Mouse (Mus musculus): Measurements from ENCODE around the gene Fer1l4. TPM values are rescaled to one million over a fixed set of nuclear protein-coding genes. Genes with fewer than 3 reads are reported as not detected.

Fer1l4 gene
- total and polyA plus RNA-seq, 2 experiments from 2014 or later: not detected

DNA sequence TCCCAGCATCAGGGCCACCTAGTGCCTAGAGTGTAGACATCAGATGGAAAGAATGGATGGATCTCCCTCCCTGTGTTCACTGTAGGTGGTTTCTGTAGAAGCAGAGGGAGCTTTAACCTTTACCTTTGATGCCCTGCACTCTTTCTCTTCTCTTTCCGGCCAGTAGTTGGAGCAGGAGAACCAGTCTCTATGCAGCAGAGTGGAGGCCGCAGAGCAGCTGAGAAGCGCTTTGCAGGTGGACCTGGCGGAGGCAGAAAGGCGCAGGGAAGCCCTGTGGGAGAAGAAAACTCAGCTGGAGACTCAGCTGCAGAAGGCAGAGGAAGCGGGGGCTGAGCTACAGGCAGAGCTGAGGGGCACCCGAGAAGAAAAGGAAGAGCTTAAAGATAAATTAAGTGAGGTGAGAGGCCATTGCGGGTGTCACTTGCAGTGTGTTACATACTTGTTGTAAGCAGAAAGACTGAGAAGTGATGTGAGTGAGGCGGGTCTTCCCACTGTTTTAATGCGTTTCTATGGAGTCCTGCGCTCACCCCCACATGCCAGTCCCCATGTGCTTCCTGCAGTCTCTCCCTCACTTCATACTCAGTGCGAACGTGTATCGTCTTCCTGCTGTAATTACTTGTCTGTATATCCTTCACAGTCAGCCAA lies 78.5 kb downstream of the Fer1l4 start:
- peak; percentile 40 for TF ChIP-seq CTCF (IDR thresholded peaks at IDR 0.05)
- no peak for DNase-seq (ENCODE audit: low spot score)
- no peaks in the 10 kb centered on the region for H3K4me1 ChIP-seq (ENCODE audit: insufficient read depth, low read length)

DNA sequence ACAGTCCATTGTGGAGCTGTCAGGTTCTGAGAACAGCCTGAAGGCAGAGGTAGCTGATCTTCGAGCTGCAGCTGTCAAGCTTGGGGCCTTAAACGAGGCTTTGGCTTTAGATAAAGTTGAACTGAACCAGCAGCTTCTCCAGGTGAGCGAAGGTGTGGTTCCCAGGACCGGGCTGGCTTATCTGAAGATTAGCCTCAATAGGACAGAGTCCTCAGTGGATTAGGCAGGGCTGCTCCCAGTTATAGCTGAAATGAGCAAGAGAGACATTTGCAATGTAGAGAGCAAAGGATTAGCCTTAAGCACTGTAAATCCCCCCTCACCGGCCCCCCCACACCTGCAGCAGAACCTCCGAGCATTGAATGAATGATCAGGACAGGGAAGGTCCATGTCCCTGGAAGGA lies 79.4 kb downstream of the Fer1l4 start:
- TF ChIP-seq CTCF (IDR thresholded peaks at IDR 0.05): no peak
- no peaks in the 10 kb centered on the region for H3K9me3 ChIP-seq (ENCODE audit: low read length)
- DNase-seq (ENCODE audit: low spot score): no peak
- H3K4me2 ChIP-seq (ENCODE audit: low read depth, low read length, poor library complexity, severe bottlenecking): no peak overlapping the region
- H3K27me3 ChIP-seq (ENCODE audit: insufficient read depth, low read length): no peaks in the 10 kb centered on the region
- H3K4me1 ChIP-seq (ENCODE audit: insufficient read depth, low read length): no peaks in the 10 kb centered on the region
- H3K9ac ChIP-seq (replicated peaks; ENCODE audit: low read length, poor library complexity, severe bottlenecking): no peak overlapping the region
- H3K36me3 ChIP-seq (ENCODE audit: insufficient read depth, low read length): peaks cover 72% of the 10 kb centered on the region
- H3K27ac ChIP-seq (ENCODE audit: low read depth, low read length): no peak overlapping the region
- WGBS: 83% methylated on average over 6 of the region's 6 CpGs
- ATAC-seq (ENCODE audit: low FRiP score): no peak
- H3K4me3 ChIP-seq (ENCODE audit: low read depth, low read length): no peak overlapping the region

More for the DNA sequence above, 78.5 kb downstream of the Fer1l4 start:
- no peaks in the 10 kb centered on the region for H3K27me3 ChIP-seq (ENCODE audit: insufficient read depth, low read length)
- H3K4me2 ChIP-seq (ENCODE audit: low read depth, low read length, poor library complexity, severe bottlenecking): no peak overlapping the region
- H3K4me3 ChIP-seq (ENCODE audit: low read depth, low read length): no peak overlapping the region
- ATAC-seq (ENCODE audit: low FRiP score): no peak
- no peaks in the 10 kb centered on the region for H3K9me3 ChIP-seq (ENCODE audit: low read length)
- H3K36me3 ChIP-seq (ENCODE audit: insufficient read depth, low read length): peaks cover 69% of the 10 kb centered on the region
- 86% methylated on average over 14 of the region's 14 CpGs for WGBS
- H3K27ac ChIP-seq (ENCODE audit: low read depth, low read length): no peak overlapping the region
- no peak overlapping the region for H3K9ac ChIP-seq (replicated peaks; ENCODE audit: low read length, poor library complexity, severe bottlenecking)

Other genes with a start within 250 kb of the Fer1l4 start
- 35.2 TPM in 2 replicates for gene BC029722, start 233.5 kb downstream of the Fer1l4 start, total RNA-seq (2014; rRNA removed)
- 56.6 and 61.0 TPM in 2 replicates for gene BC029722, start 233.5 kb downstream of the Fer1l4 start, polyA plus RNA-seq (2015; fragmentation: Nextera tagmentation; extraction: Ambion mirVana)
- 80.7 and 85.4 TPM in 2 replicates for gene Eif6, start 226.0 kb downstream of the Fer1l4 start, total RNA-seq (2014; rRNA removed)
- gene Eif6, start 226.0 kb downstream of the Fer1l4 start, polyA plus RNA-seq (2015; fragmentation: Nextera tagmentation; extraction: Ambion mirVana): 130 and 143 TPM in 2 replicates
- gene Fam83c, start 218.1 kb downstream of the Fer1l4 start, total RNA-seq (2014; rRNA removed): not detected in 2 replicates
- gene Fam83c, start 218.1 kb downstream of the Fer1l4 start, polyA plus RNA-seq (2015; fragmentation: Nextera tagmentation; extraction: Ambion mirVana): 0.07 TPM in 1 of 2 replicates, not detected in the other
- 44.6 and 48.2 TPM in 2 replicates for gene Uqcc1, start 122.6 kb downstream of the Fer1l4 start, total RNA-seq (2014; rRNA removed)
- gene Uqcc1, start 122.6 kb downstream of the Fer1l4 start, polyA plus RNA-seq (2015; fragmentation: Nextera tagmentation; extraction: Ambion mirVana): 55.0 and 58.9 TPM in 2 replicates
- not detected in 2 replicates for gene Gm15557, start 112.2 kb downstream of the Fer1l4 start, total RNA-seq (2014; rRNA removed)
- not detected in 2 replicates for gene Gm15557, start 112.2 kb downstream of the Fer1l4 start, polyA plus RNA-seq (2015; fragmentation: Nextera tagmentation; extraction: Ambion mirVana)
- gene Gdf5, start 107.6 kb downstream of the Fer1l4 start, total RNA-seq (2014; rRNA removed): 1.5 and 2.0 TPM in 2 replicates
- gene Gdf5, start 107.6 kb downstream of the Fer1l4 start, polyA plus RNA-seq (2015; fragmentation: Nextera tagmentation; extraction: Ambion mirVana): 0.69 and 1.2 TPM in 2 replicates
- 14.1 and 19.2 TPM in 2 replicates for gene Cep250, start 96.5 kb downstream of the Fer1l4 start, total RNA-seq (2014; rRNA removed)
- gene Cep250, start 96.5 kb downstream of the Fer1l4 start, polyA plus RNA-seq (2015; fragmentation: Nextera tagmentation; extraction: Ambion mirVana): 8.7 and 10.1 TPM in 2 replicates
- gene 6430550D23Rik, start 45.0 kb downstream of the Fer1l4 start, total RNA-seq (2014; rRNA removed): 0.44 and 1.0 TPM in 2 replicates
- gene 6430550D23Rik, start 45.0 kb downstream of the Fer1l4 start, polyA plus RNA-seq (2015; fragmentation: Nextera tagmentation; extraction: Ambion mirVana): 0.27 and 0.75 TPM in 2 replicates
- gene Ergic3, start 44.9 kb downstream of the Fer1l4 start, total RNA-seq (2014; rRNA removed): 280 and 284 TPM in 2 replicates
- gene Ergic3, start 44.9 kb downstream of the Fer1l4 start, polyA plus RNA-seq (2015; fragmentation: Nextera tagmentation; extraction: Ambion mirVana): 467 and 547 TPM in 2 replicates
- 8.1 and 15.2 TPM in 2 replicates for gene Spag4, start 12.2 kb upstream of the Fer1l4 start, total RNA-seq (2014; rRNA removed)
- 8.1 and 8.4 TPM in 2 replicates for gene Spag4, start 12.2 kb upstream of the Fer1l4 start, polyA plus RNA-seq (2015; fragmentation: Nextera tagmentation; extraction: Ambion mirVana)
- 30.0 and 34.1 TPM in 2 replicates for gene Cpne1, start 59.0 kb upstream of the Fer1l4 start, total RNA-seq (2014; rRNA removed)
- gene Cpne1, start 59.0 kb upstream of the Fer1l4 start, polyA plus RNA-seq (2015; fragmentation: Nextera tagmentation; extraction: Ambion mirVana): 13.7 and 13.8 TPM in 2 replicates
- gene Rbm12, start 59.0 kb upstream of the Fer1l4 start, total RNA-seq (2014; rRNA removed): 29.2 and 33.2 TPM in 2 replicates
- gene Rbm12, start 59.0 kb upstream of the Fer1l4 start, polyA plus RNA-seq (2015; fragmentation: Nextera tagmentation; extraction: Ambion mirVana): 17.2 and 19.8 TPM in 2 replicates
- gene Gm28036, start 74.1 kb upstream of the Fer1l4 start, total RNA-seq (2014; rRNA removed): 54.1 and 56.8 TPM in 2 replicates
- 10.1 and 10.8 TPM in 2 replicates for gene Gm28036, start 74.1 kb upstream of the Fer1l4 start, polyA plus RNA-seq (2015; fragmentation: Nextera tagmentation; extraction: Ambion mirVana)
- 89.4 and 107 TPM in 2 replicates for gene Romo1, start 91.1 kb upstream of the Fer1l4 start, total RNA-seq (2014; rRNA removed)
- gene Romo1, start 91.1 kb upstream of the Fer1l4 start, polyA plus RNA-seq (2015; fragmentation: Nextera tagmentation; extraction: Ambion mirVana): 521 and 552 TPM in 2 replicates
- 34.5 and 40.3 TPM in 2 replicates for gene Nfs1, start 91.2 kb upstream of the Fer1l4 start, total RNA-seq (2014; rRNA removed)
- 34.9 and 38.5 TPM in 2 replicates for gene Nfs1, start 91.2 kb upstream of the Fer1l4 start, polyA plus RNA-seq (2015; fragmentation: Nextera tagmentation; extraction: Ambion mirVana)
- 234 and 372 TPM in 2 replicates for gene Rbm39, start 127.3 kb upstream of the Fer1l4 start, total RNA-seq (2014; rRNA removed)
- 387 and 466 TPM in 2 replicates for gene Rbm39, start 127.3 kb upstream of the Fer1l4 start, polyA plus RNA-seq (2015; fragmentation: Nextera tagmentation; extraction: Ambion mirVana)
- 27.6 and 37.4 TPM in 2 replicates for gene Phf20, start 143.5 kb upstream of the Fer1l4 start, total RNA-seq (2014; rRNA removed)
- 108 and 116 TPM in 2 replicates for gene Phf20, start 143.5 kb upstream of the Fer1l4 start, polyA plus RNA-seq (2015; fragmentation: Nextera tagmentation; extraction: Ambion mirVana)

Measured in midbrain, postnatal 0 days (tissue).